Mouse (Mus musculus) ES-E14 (cell line): ENCODE measurements at regions not wholly inside any gene's neighbourhood (a gene's known extent, or its start where the extent isn't known, plus 50 kb on each side); places are given as distances from the start of the nearest gene placed in this dataset.
A peak's percentile ranks its signal among the peaks of the same experiment; 100 is the strongest.

Source experiments
- DNase-seq: peaks from one replicate; pipeline ENCODE4 v3.0.0-alpha.2; 2013; ENCODE audit warnings: low read depth, low spot score
- H3K27ac ChIP-seq: 2 replicates; pipeline ENCODE4 v1.5.1; 2012; ENCODE audit warnings: low read depth, mild to moderate bottlenecking, low read length, moderate library complexity, mixed read lengths; ENCODE audit not compliant: poor library complexity, insufficient read depth, severe bottlenecking
- H3K36me3 ChIP-seq: 2 replicates; pipeline ENCODE4 v1.6.1; 2012; ENCODE audit warnings: mild to moderate bottlenecking, low read length, moderate library complexity, mixed read lengths; ENCODE audit not compliant: control insufficient read depth, poor library complexity, insufficient read depth, severe bottlenecking
- H3K4me1 ChIP-seq, 2 experiments: fragments of 150-350 bp in 1 of 2; sonication (generic) in 1 of 2; 2 replicates each; pipeline ENCODE4 v1.6.1; 2012; ENCODE audit warnings: low read length in 2 of 2, mild to moderate bottlenecking in 1 of 2, mixed read lengths in 1 of 2; ENCODE audit not compliant: control insufficient read depth in 2 of 2, insufficient read depth in 2 of 2, poor library complexity in 1 of 2
- H3K4me3 ChIP-seq, 2 experiments: fragments of 150-350 bp in 1 of 2; sonication (generic) in 1 of 2; 2 replicates each; pipeline ENCODE4 v1.5.1; 2012; ENCODE audit warnings: low read length in 2 of 2, low read depth in 1 of 2, mild to moderate bottlenecking in 1 of 2, mixed read lengths in 1 of 2; ENCODE audit not compliant: insufficient read depth in 1 of 2, poor library complexity in 1 of 2, severe bottlenecking in 1 of 2
- H3K9ac ChIP-seq: 2 replicates; pipeline ENCODE4 v1.6.1; 2012; ENCODE audit warnings: low read depth, mild to moderate bottlenecking, low read length, mixed read lengths; ENCODE audit not compliant: poor library complexity, insufficient read depth, severe bottlenecking
- H3K9me3 ChIP-seq: fragments of 150-350 bp; sonication (generic); 2 replicates; pipeline ENCODE4 v1.6.1; 2012; ENCODE audit warnings: low read depth, mild to moderate bottlenecking, low read length; ENCODE audit not compliant: control insufficient read depth, insufficient read depth
- CHD2 ChIP-seq: IDR thresholded peaks from 2 replicates; pipeline ENCODE4 v1.6.1; 2014; ENCODE audit warnings: mild to moderate bottlenecking, low read depth, low read length, inconsistent platforms
- HCFC1 ChIP-seq: IDR thresholded peaks from 2 replicates; pipeline ENCODE4 v1.6.1; 2012; ENCODE audit warnings: low read length, inconsistent platforms, borderline replicate concordance; ENCODE audit not compliant: insufficient read depth
- MAFK ChIP-seq: IDR thresholded peaks from 2 replicates; pipeline ENCODE4 v1.6.1; 2014; ENCODE audit warnings: mild to moderate bottlenecking, low read depth, low read length, inconsistent platforms; ENCODE audit not compliant: insufficient read depth
- ZC3H11A ChIP-seq: IDR thresholded peaks from 2 replicates; pipeline ENCODE4 v1.6.1; 2012; ENCODE audit warnings: low read depth, mild to moderate bottlenecking, inconsistent platforms, low read length, borderline replicate concordance
- ZNF384 ChIP-seq: IDR thresholded peaks from 2 replicates; pipeline ENCODE4 v1.6.1; 2012; ENCODE audit warnings: low read depth, low read length, inconsistent platforms
- in situ Hi-C, 2 experiments: fragments of 600-800 bp; cut with MboI; formaldehyde crosslinking; loops; one replicate each; pipeline ENCODE4 v1.15.1; 2025; ENCODE audit warnings: low sequenced_read_pairs in 2 of 2, inconsistent platforms in 1 of 2; ENCODE audit not compliant: unreplicated experiment in 2 of 2

GRCm38 (mm10) chr5:12948472-12948871, 176.7 kb upstream of the Sema3a start:
- Histone ChIP-seq H3K4me3 (no peak overlapping the region), H3K4me1 (no peaks in the 10 kb centered on the region), H3K9ac (no peak overlapping the region), H3K9me3 (no peaks in the 10 kb centered on the region), H3K27ac (no peak overlapping the region), H3K36me3 (no peaks in the 10 kb centered on the region)
- no peak for TF ChIP-seq CHD2
- TF ChIP-seq ZNF384 = no peak
- TF ChIP-seq ZC3H11A = no peak
- TF ChIP-seq HCFC1 = no peak
- no peak for TF ChIP-seq MAFK
- DNase-seq = no peak
- in situ Hi-C loops = no loop called here

DNA sequence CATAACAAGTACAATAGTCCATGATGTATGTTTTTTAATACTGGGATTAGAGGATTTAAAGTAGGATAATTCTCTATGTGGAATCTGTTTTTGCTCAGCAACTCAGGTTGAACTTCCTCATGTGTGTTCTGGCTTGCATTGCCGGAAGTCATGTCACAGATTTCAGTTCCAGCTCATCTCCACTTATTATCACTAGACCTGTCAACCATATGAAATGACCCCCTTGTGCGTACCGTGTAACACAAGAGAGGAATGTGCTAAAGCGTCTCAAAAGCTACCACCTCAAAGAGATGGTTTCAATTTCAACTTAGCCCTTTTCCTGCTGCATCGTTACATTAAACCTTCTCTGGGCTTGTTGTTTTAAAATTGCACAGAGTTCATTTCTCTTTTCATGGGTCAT, 154.2 kb upstream of the Sema3a start:
- in situ Hi-C loops = no loop called here
- H3K4me3 ChIP-seq = no peak overlapping the region
- no peak overlapping the region for H3K9ac ChIP-seq
- no peak for TF ChIP-seq HCFC1
- no peak for TF ChIP-seq MAFK
- no peak for TF ChIP-seq ZC3H11A
- TF ChIP-seq ZNF384 = no peak
- no peak for TF ChIP-seq CHD2
- no peak for DNase-seq
- no peaks in the 10 kb centered on the region for H3K9me3 ChIP-seq
- H3K4me1 ChIP-seq = no peaks in the 10 kb centered on the region
- H3K36me3 ChIP-seq = no peaks in the 10 kb centered on the region
- H3K27ac ChIP-seq = no peak overlapping the region

DNA sequence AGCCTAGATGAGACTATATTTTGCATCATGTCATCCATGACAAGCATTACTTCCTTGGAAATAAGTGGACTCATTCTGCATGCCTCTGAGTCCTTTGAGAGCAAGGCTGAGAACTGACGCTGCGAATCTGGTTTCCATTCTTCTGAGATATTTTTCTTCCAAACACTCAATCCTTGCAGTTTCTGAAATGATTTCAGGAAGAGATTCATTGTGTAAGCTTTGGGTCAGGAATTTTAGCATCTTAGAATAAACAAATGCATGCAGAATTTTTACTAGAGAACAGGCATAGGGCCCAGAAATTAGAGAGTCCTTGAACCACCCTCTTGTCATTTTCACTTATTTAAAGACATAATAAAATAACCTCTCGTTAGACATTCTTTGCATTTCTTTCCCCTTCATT, 151.5 kb upstream of the Sema3a start:
- Histone ChIP-seq H3K4me1 (no peaks in the 10 kb centered on the region), H3K36me3 (no peaks in the 10 kb centered on the region), H3K9ac (no peak overlapping the region), H3K27ac (no peak overlapping the region), H3K9me3 (no peaks in the 10 kb centered on the region), H3K4me3 (no peak overlapping the region)
- TF ChIP-seq ZC3H11A (no peak), ZNF384 (no peak), CHD2 (no peak), HCFC1 (no peak), MAFK (no peak)
- in situ Hi-C loops = no loop called here
- no peak for DNase-seq

DNA sequence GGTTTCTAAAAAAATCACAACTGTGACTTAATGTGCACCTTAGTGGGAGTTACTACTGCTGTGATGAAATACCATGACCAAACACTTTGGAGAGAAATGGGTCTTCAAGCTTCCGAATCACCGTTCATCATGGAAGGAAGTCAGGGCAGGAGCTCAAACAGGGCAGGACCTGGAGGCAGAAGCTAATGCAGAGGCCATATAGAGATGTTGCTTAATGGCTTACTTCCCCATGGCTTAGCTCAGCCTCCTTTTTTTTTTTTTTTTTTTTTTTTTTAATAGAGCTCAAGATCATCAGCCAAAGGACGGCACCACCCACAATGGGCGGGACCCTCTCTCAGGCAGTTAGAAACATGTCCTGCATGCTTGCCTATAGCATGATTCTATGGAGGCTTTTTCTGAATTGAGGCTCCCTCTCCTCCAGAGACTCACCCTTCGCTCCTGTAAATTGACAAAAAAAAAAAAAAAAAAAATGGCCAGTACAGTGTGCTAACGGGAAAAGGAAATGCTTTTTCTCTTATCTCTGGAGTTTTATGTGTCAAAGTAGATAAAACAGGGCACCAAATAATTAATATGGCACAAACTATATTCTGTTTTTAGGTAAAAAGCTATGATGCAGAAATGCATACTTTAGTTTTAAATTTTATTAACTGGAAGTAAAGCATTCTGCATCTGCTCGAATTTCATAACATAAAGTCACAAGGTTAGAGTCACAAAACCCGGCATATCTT, 149.0 kb upstream of the Sema3a start:
- Histone ChIP-seq H3K36me3 (no peaks in the 10 kb centered on the region), H3K27ac (no peak overlapping the region), H3K9ac (no peak overlapping the region), H3K9me3 (no peaks in the 10 kb centered on the region), H3K4me3 (no peak overlapping the region), H3K4me1 (no peaks in the 10 kb centered on the region)
- in situ Hi-C loops = no loop called here
- TF ChIP-seq CHD2 (no peak), ZNF384 (peak; percentile 43; the same call in 1 of the 2 replicates)
- DNase-seq = no peak

DNA sequence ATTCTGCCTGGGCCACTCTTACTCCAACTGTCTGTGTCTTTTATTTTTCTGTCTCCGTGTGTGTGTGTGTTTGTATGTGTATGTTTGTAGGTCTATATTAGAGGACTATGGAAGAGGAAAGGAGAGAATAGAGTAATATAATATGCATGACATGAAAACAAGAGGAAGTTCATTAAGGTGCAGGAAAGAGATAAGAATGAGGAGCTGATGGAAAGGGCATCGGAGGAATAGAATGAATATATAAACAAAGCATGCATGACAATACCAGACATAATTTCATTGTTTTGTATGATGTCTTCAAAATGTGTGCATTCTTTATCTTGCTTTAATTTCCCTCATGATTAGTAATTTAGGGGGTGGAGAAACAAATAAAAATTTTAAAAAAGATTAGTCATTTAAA, 147.3 kb upstream of the Sema3a start:
- H3K9me3 ChIP-seq = no peaks in the 10 kb centered on the region
- no peak overlapping the region for H3K9ac ChIP-seq
- H3K4me1 ChIP-seq = no peaks in the 10 kb centered on the region
- H3K27ac ChIP-seq = no peak overlapping the region
- H3K36me3 ChIP-seq = no peaks in the 10 kb centered on the region
- TF ChIP-seq ZC3H11A (no peak), HCFC1 (no peak), MAFK (no peak), ZNF384 (no peak), CHD2 (no peak)
- in situ Hi-C loops = no loop called here
- no peak for DNase-seq
- H3K4me3 ChIP-seq = no peak overlapping the region
